Mouse (Mus musculus): ENCODE results near the gene Drd1.

DNA sequence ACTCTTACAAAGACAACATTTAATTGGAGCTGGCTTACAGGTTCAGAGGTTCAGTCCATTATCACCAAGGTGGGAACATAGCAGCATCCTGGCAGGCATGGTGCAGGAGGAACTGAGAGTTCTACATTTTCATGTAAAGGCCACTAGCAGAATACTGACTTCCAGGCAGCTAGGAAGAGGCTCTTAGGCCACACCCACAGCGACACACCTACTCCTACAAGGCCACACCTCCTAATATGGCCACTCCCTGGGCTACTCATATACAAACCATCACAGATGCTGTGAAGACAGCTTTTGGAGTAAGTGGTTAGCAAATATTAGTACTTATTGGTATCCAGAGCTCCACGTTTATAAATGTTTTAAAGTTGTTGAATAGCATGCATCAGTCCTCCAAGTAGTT lies 19.9 kb upstream of the Drd1 start:
- TF ChIP-seq CTCF (IDR thresholded peaks at IDR 0.05; ENCODE audit: low read depth): no peak
- no peak for TF ChIP-seq EP300 (IDR thresholded peaks at IDR 0.05; ENCODE audit: low read depth)
